Mouse (Mus musculus): ENCODE data around the gene Tenm2.
A peak's percentile ranks its signal among the peaks of the same experiment; 100 is the strongest.

The Tenm2 gene

GRCm38 (mm10) chr11:36072038-36072437, 1163.7 kb downstream of the Tenm2 start:
- DNase-seq (ENCODE audit: extremely low spot score, low spot score): no peak

- DNase-seq (ENCODE audit: extremely low spot score, low spot score): no peak
Measured at GRCm38 (mm10) chr11:36059325-36059843, 1176.4 kb downstream of the Tenm2 start.

GRCm38 (mm10) chr11:36056525-36056924, 1179.2 kb downstream of the Tenm2 start:
- no peak for DNase-seq (ENCODE audit: extremely low spot score, low spot score)

- DNase-seq (ENCODE audit: extremely low spot score, low spot score): no peak
Measured at GRCm38 (mm10) chr11:36054323-36054722, 1181.4 kb downstream of the Tenm2 start.

GRCm38 (mm10) chr11:36053457-36053856, 1182.3 kb downstream of the Tenm2 start:
- no peak for DNase-seq (ENCODE audit: extremely low spot score, low spot score)

GRCm38 (mm10) chr11:36052598-36052997, 1183.2 kb downstream of the Tenm2 start:
- no peak for DNase-seq (ENCODE audit: extremely low spot score, low spot score)

GRCm38 (mm10) chr11:36052091-36052490, 1183.7 kb downstream of the Tenm2 start:
- DNase-seq (ENCODE audit: extremely low spot score, low spot score): no peak

- DNase-seq (ENCODE audit: extremely low spot score, low spot score): no peak
Measured at GRCm38 (mm10) chr11:36049547-36049946, 1186.2 kb downstream of the Tenm2 start.

- DNase-seq (ENCODE audit: extremely low spot score, low spot score): peak; percentile 86
Measured at GRCm38 (mm10) chr11:36045681-36046276, 1190.0 kb downstream of the Tenm2 start.

- no peak for DNase-seq (ENCODE audit: extremely low spot score, low spot score)
Measured at GRCm38 (mm10) chr11:36041411-36041810, 1194.4 kb downstream of the Tenm2 start.

- no peak for DNase-seq (ENCODE audit: extremely low spot score, low spot score)
Measured at GRCm38 (mm10) chr11:36040508-36041233, 1195.1 kb downstream of the Tenm2 start.

- DNase-seq (ENCODE audit: extremely low spot score, low spot score): no peak
Measured at GRCm38 (mm10) chr11:36039825-36040224, 1195.9 kb downstream of the Tenm2 start.

- DNase-seq (ENCODE audit: extremely low spot score, low spot score): no peak
Measured at GRCm38 (mm10) chr11:36038386-36038785, 1197.4 kb downstream of the Tenm2 start.

- DNase-seq (ENCODE audit: extremely low spot score, low spot score): no peak
Measured at GRCm38 (mm10) chr11:36037311-36037710, 1198.5 kb downstream of the Tenm2 start.

- peak; percentile 19 for DNase-seq (ENCODE audit: extremely low spot score, low spot score)
Measured at GRCm38 (mm10) chr11:36036061-36036695, 1199.6 kb downstream of the Tenm2 start.

- no peak for DNase-seq (ENCODE audit: extremely low spot score, low spot score)
Measured at GRCm38 (mm10) chr11:36031751-36032150, 1204.0 kb downstream of the Tenm2 start.

GRCm38 (mm10) chr11:36020009-36020408, 1215.8 kb downstream of the Tenm2 start:
- DNase-seq (ENCODE audit: extremely low spot score, low spot score): no peak

GRCm38 (mm10) chr11:36013179-36013578, 1222.6 kb downstream of the Tenm2 start:
- no peak for DNase-seq (ENCODE audit: extremely low spot score, low spot score)

GRCm38 (mm10) chr11:36009281-36010208, 1226.2 kb downstream of the Tenm2 start:
- no peak for DNase-seq (ENCODE audit: extremely low spot score, low spot score)

GRCm38 (mm10) chr11:36002900-36003299, 1232.9 kb downstream of the Tenm2 start:
- no peak for DNase-seq (ENCODE audit: extremely low spot score, low spot score)

GRCm38 (mm10) chr11:36001282-36001970, 1234.3 kb downstream of the Tenm2 start:
- DNase-seq (ENCODE audit: extremely low spot score, low spot score): peak; percentile 96
